Comparison of ENCODE assay signal across 8 mouse cellular contexts in genomic region chr5:115732176-115732848, GRCm38 (mm10). TPM values are rescaled to one million over a fixed set of nuclear protein-coding genes. Genes with fewer than 3 reads are reported as not detected.
A peak's percentile ranks its signal among the peaks of the same experiment; 100 is the strongest.
DNase-seq lines count a peak whose midpoint lies in the region; ATAC-seq and TF ChIP-seq lines count a peak whose summit lies in the region.

No protein-coding gene starts in this region.

- intact Hi-C loops in left cerebral cortex, postnatal 14 days (cut with DNase I): loop anchor here (2.0 to 10.0 kb wide), 2 partner anchors 80 to 182 kb away; no protein-coding TSS in a partner anchor

- H3K4me3 ChIP-seq in cortical plate, adult 2 months (ENCODE audit: insufficient read depth, low read length): peak overlapping the region; percentile 86
- peak overlapping the region; percentile 64 for H3K4me3 ChIP-seq in intestine, embryonic 15.5 days (replicated peaks)

- peaks cover 7% of the 10 kb centered on the region; the same call in 1 of the 2 replicates for H3K27me3 ChIP-seq in intestine, embryonic 15.5 days (replicated peaks)

- WGBS in intestine, embryonic 15.5 days: under 1% methylated on average over 25 of the region's 91 CpGs

- H3K9ac ChIP-seq in intestine, embryonic 15.5 days: peak overlapping the region; percentile 37

- H3K9me3 ChIP-seq in intestine, embryonic 15.5 days: no peaks in the 10 kb centered on the region

- no peak for TF ChIP-seq CTCF in cortical plate, adult 2 months (IDR thresholded peaks at IDR 0.05; ENCODE audit: extremely low read depth, insufficient read depth, low read length)

- ATAC-seq in intestine, embryonic 15.5 days: peak; percentile 96

- TF ChIP-seq POLR2A in cortical plate, adult 2 months (IDR thresholded peaks at IDR 0.05; ENCODE audit: extremely low read depth, insufficient read depth, low read length): peak; percentile 71

- H3K4me2 ChIP-seq in intestine, embryonic 15.5 days (replicated peaks): peak overlapping the region; percentile 99

- peak; percentile 85 to 94 for DNase-seq in adrenal gland, adult (ENCODE audit: inconsistent age in 2 of 2, low spot score in 1 of 2)
- peak; percentile 65 for DNase-seq in gastrocnemius, postnatal 25 days
- peak; percentile 96 to 98 for DNase-seq in left cerebral cortex, postnatal 14 days (ENCODE audit: low spot score in 2 of 2)
- DNase-seq in mesoderm, embryonic 11.5 days (ENCODE audit: low read depth, low spot score): peak; percentile 89
- peak; percentile 97 for DNase-seq in right cerebral cortex, postnatal 36 days (ENCODE audit: low spot score in 2 of 2)
- DNase-seq in urinary bladder, postnatal 4 days (ENCODE audit: low spot score in 2 of 2): peak; percentile 87

- peak overlapping the region; percentile 93 for H3K27ac ChIP-seq in cortical plate, adult 2 months (ENCODE audit: insufficient read depth, low read length)
- peak overlapping the region; percentile 73 for H3K27ac ChIP-seq in intestine, embryonic 15.5 days

- H3K36me3 ChIP-seq in intestine, embryonic 15.5 days: no peaks in the 10 kb centered on the region

- H3K4me1 ChIP-seq in cortical plate, adult 2 months (ENCODE audit: control insufficient read depth, insufficient read depth, low read length): no peaks in the 10 kb centered on the region; the same call in 1 of the 2 replicates
- peaks cover 11% of the 10 kb centered on the region for H3K4me1 ChIP-seq in intestine, embryonic 15.5 days (replicated peaks)

RNA-seq across cellular contexts. Expression of gene Bicdl1, which starts 0.9 kb away (rescaled TPM):
- polyA plus RNA-seq in cortical plate, adult 2 months (2012; rRNA removed): 175 and 189 TPM in 2 replicates
- total RNA-seq in gastrocnemius, postnatal 25 days (2021): 1 to 10 TPM; 2.1 to 3.2 TPM
- polyA plus RNA-seq in intestine, embryonic 15.5 days (2015; fragmentation: Nextera tagmentation; extraction: Ambion mirVana): 11.3 and 11.4 TPM in 2 replicates
- 100 to 1,000 TPM; 118 to 125 TPM for total RNA-seq in left cerebral cortex, postnatal 14 days (2021)

Comparison
In these comparisons a context has a peak if more than half of its experiments do, and no peak if none do; other contexts are left out.
1. Peak in every context shown above with its lines: DNase-seq, ATAC-seq, H3K4me3 ChIP-seq and H3K27ac ChIP-seq.
2. RNA of gene Bicdl1, which starts 0.9 kb away (total RNA-seq): 118 to 125 TPM in left cerebral cortex, postnatal 14 days; 2.1 to 3.2 TPM in gastrocnemius, postnatal 25 days; every median in the first group is over 10 times any median in the second.